Mouse (Mus musculus) CH12.LX (cell line): ENCODE measurements around the gene Igsf8.

Experiments
- CHD2 ChIP-seq: IDR thresholded peaks from 2 replicates; pipeline ENCODE4 v1.6.1; 2011; ENCODE audit warnings: low read length, improper control_type of control experiment
- CTCF ChIP-seq, 2 experiments: IDR thresholded peaks in 1 of 2; conservative IDR thresholded peaks in 1 of 2; 2 replicates each; pipeline ENCODE4 v1.5.1; 2011 to 2012; ENCODE audit warnings: low read depth in 2 of 2, low read length in 2 of 2, improper control_type of control experiment in 1 of 2, inconsistent platforms in 1 of 2, mild to moderate bottlenecking in 1 of 2, moderate library complexity in 1 of 2
- EP300 ChIP-seq: IDR thresholded peaks from 2 replicates; pipeline ENCODE4 v1.6.1; 2011; ENCODE audit warnings: low read length, improper control_type of control experiment
- JUND ChIP-seq: conservative IDR thresholded peaks from 2 replicates; pipeline ENCODE4 v1.6.1; 2011; ENCODE audit warnings: low read depth, low read length, improper control_type of control experiment
- MEF2A ChIP-seq: IDR thresholded peaks from 2 replicates; pipeline ENCODE4 v1.6.1; 2014; ENCODE audit warnings: low read depth, mild to moderate bottlenecking, inconsistent platforms, low read length, improper control_type of control experiment, borderline replicate concordance
- POLR2A ChIP-seq: IDR thresholded peaks from 2 replicates; pipeline ENCODE4 v1.6.1; 2011; ENCODE audit warnings: low read depth, mild to moderate bottlenecking, improper control_type of control experiment, low read length
- POLR2AphosphoS2 ChIP-seq: IDR thresholded peaks from 2 replicates; pipeline ENCODE4 v1.6.1; 2011; ENCODE audit warnings: low read depth, low read length, improper control_type of control experiment
- SIN3A ChIP-seq: IDR thresholded peaks from 2 replicates; pipeline ENCODE4 v1.6.1; 2012; ENCODE audit warnings: low read length, improper control_type of control experiment, inconsistent platforms
- TBP ChIP-seq: conservative IDR thresholded peaks from 2 replicates; pipeline ENCODE4 v1.6.1; 2011; ENCODE audit warnings: low read depth, low read length, improper control_type of control experiment
- UBTF ChIP-seq: IDR thresholded peaks from 2 replicates; pipeline ENCODE4 v1.6.1; 2012; ENCODE audit warnings: low read depth, mild to moderate bottlenecking, inconsistent platforms, low read length, improper control_type of control experiment, moderate library complexity
- USF1 ChIP-seq: IDR thresholded peaks from 2 replicates; pipeline ENCODE4 v1.6.1; 2014; ENCODE audit warnings: low read depth, mild to moderate bottlenecking, inconsistent platforms, low read length, improper control_type of control experiment
- ZKSCAN1 ChIP-seq: IDR thresholded peaks from 2 replicates; pipeline ENCODE4 v1.6.1; 2012; ENCODE audit warnings: low read depth, inconsistent platforms, low read length, improper control_type of control experiment, borderline replicate concordance
- ZNF384 ChIP-seq: IDR thresholded peaks from 2 replicates; pipeline ENCODE4 v1.6.1; 2012; ENCODE audit warnings: low read depth, low read length, improper control_type of control experiment, inconsistent platforms

GRCm38 (mm10) chr1:172288900-172289616 is 27.6 kb downstream of the Igsf8 start:
- TF ChIP-seq EP300, result no peak
- no peak for TF ChIP-seq POLR2AphosphoS2
- no peak for TF ChIP-seq MEF2A
- TF ChIP-seq SIN3A, result no peak
- no peak for TF ChIP-seq CTCF (conservative IDR thresholded peaks at IDR 0.05 in 1 of 2, IDR thresholded peaks at IDR 0.05 in 1 of 2; ENCODE audit: low read depth in 2 of 2, low read length in 2 of 2)
- no peak for TF ChIP-seq CHD2
- TF ChIP-seq POLR2A, result no peak
- TF ChIP-seq JUND, result no peak
- no peak for TF ChIP-seq USF1
- no peak for TF ChIP-seq ZNF384
- TF ChIP-seq UBTF, result no peak
- TF ChIP-seq TBP, result no peak
- no peak for TF ChIP-seq ZKSCAN1
